Mouse (Mus musculus) brain, adult 2 months (tissue): ENCODE data around the gene Aqp1.
A peak's percentile ranks its signal among the peaks of the same experiment; 100 is the strongest.

Source experiments
- DNase-seq: peaks from one replicate; pipeline ENCODE4 v3.0.0; 2011; ENCODE audit warnings: low read depth, low spot score

Gene Aqp1

GRCm38 (mm10) chr6:55356976-55357635 lies 20.9 kb downstream of the Aqp1 start:
- no peak for DNase-seq

- DNase-seq: no peak
Measured at GRCm38 (mm10) chr6:55357636-55358031, 21.4 kb downstream of the Aqp1 start.

- DNase-seq: peak; percentile 37
Measured at GRCm38 (mm10) chr6:55358731-55359143, 22.5 kb downstream of the Aqp1 start.

GRCm38 (mm10) chr6:55362663-55363062 lies 26.4 kb downstream of the Aqp1 start:
- no peak for DNase-seq

GRCm38 (mm10) chr6:55367126-55367525 lies 30.9 kb downstream of the Aqp1 start:
- no peak for DNase-seq

- DNase-seq: no peak
Measured at GRCm38 (mm10) chr6:55370831-55371230, 34.6 kb downstream of the Aqp1 start.

GRCm38 (mm10) chr6:55376076-55376475 lies 39.8 kb downstream of the Aqp1 start, which contains the start of gene Ghrhr:
Gene Ghrhr (plus strand): TSS chr6:55376295.
- DNase-seq: no peak

GRCm38 (mm10) chr6:55376511-55376910 lies 40.3 kb downstream of the Aqp1 start:
- no peak for DNase-seq

GRCm38 (mm10) chr6:55377461-55377860 lies 41.2 kb downstream of the Aqp1 start:
- no peak for DNase-seq

- DNase-seq: peak; percentile 72
Measured at GRCm38 (mm10) chr6:55379641-55380335, 43.6 kb downstream of the Aqp1 start.

GRCm38 (mm10) chr6:55381966-55382365 lies 45.7 kb downstream of the Aqp1 start:
- DNase-seq: no peak

GRCm38 (mm10) chr6:55383897-55384296 lies 47.7 kb downstream of the Aqp1 start:
- DNase-seq: peak; percentile 73

GRCm38 (mm10) chr6:55384356-55384951 lies 48.2 kb downstream of the Aqp1 start:
- DNase-seq: no peak

GRCm38 (mm10) chr6:55388546-55389169 lies 52.4 kb downstream of the Aqp1 start:
- peak; percentile 27 for DNase-seq

GRCm38 (mm10) chr6:55389321-55389720 lies 53.1 kb downstream of the Aqp1 start:
- DNase-seq: no peak

- peak; percentile 54 for DNase-seq
Measured at GRCm38 (mm10) chr6:55391814-55392213, 55.6 kb downstream of the Aqp1 start.

- DNase-seq: peak; percentile 91
Measured at GRCm38 (mm10) chr6:55392453-55392852, 56.2 kb downstream of the Aqp1 start.

- peak; percentile 96 for DNase-seq
Measured at GRCm38 (mm10) chr6:55394854-55395253, 58.6 kb downstream of the Aqp1 start.

- DNase-seq: peak; percentile 93
Measured at GRCm38 (mm10) chr6:55396176-55396575, 59.9 kb downstream of the Aqp1 start.

- DNase-seq: peak; percentile 93
Measured at GRCm38 (mm10) chr6:55396622-55397041, 60.4 kb downstream of the Aqp1 start.
